Mouse (Mus musculus) bone marrow macrophage, adult 2 months (primary cell): ENCODE data around the gene Traf1. TPM values are rescaled to one million over a fixed set of nuclear protein-coding genes. Genes with fewer than 3 reads are reported as not detected.

Experiments used
- H3K27ac ChIP-seq: 2 replicates; pipeline ENCODE4 v1.5.1; 2012; ENCODE audit warnings: low read depth, low read length; ENCODE audit not compliant: insufficient read depth
- H3K4me1 ChIP-seq: 2 replicates; pipeline ENCODE4 v1.6.1; 2012; ENCODE audit warnings: low read length; ENCODE audit not compliant: control insufficient read depth, insufficient read depth
- H3K4me3 ChIP-seq: 2 replicates; pipeline ENCODE4 v1.5.1; 2012; ENCODE audit warnings: mild to moderate bottlenecking, low read length, moderate library complexity; ENCODE audit not compliant: insufficient read depth
- CTCF ChIP-seq: IDR thresholded peaks from 2 replicates; pipeline ENCODE4 v1.5.1; 2012; ENCODE audit warnings: low read depth, mild to moderate bottlenecking, low read length, moderate library complexity
- POLR2A ChIP-seq: IDR thresholded peaks from 2 replicates; pipeline ENCODE4 v1.6.1; 2012; ENCODE audit warnings: mild to moderate bottlenecking, low read depth, low read length, borderline replicate concordance
- polyA plus RNA-seq: library from polyadenylated mRNA; stranded (reverse); fragments of >200 nt; gene quantifications from 2 replicates; pipeline ENCODE4 v1.2.4, GENCODE M21; 2012; ENCODE audit not compliant: missing spikeins, insufficient read depth, insufficient read length

The Traf1 gene
- polyA plus RNA-seq, 1 experiment, result 28.0 TPM

- Histone ChIP-seq H3K4me1 (peaks cover 10% of the 10 kb centered on the region), H3K27ac (no peak overlapping the region), H3K4me3 (peak overlapping the region; percentile 48)
- TF ChIP-seq POLR2A (no peak), CTCF (no peak)
Measured at GRCm38 (mm10) chr2:34914069-34914822, 47.3 kb downstream of the Traf1 start.

- peak within 1 kb of the TSS; percentile 59 for H3K27ac ChIP-seq
- H3K4me1 ChIP-seq, result peaks cover 10% of the 10 kb centered on the region
- TF ChIP-seq CTCF (no peak), POLR2A (no peak)
- H3K4me3 ChIP-seq, result peak within 1 kb of the TSS; percentile 93
Measured at GRCm38 (mm10) chr2:34913218-34914068, 48.1 kb downstream of the Traf1 start, which contains the start of gene Phf19. Gene Phf19, minus strand, starts transcription at chr2:34914026.

- Histone ChIP-seq H3K4me3 (peak overlapping the region; percentile 93), H3K27ac (no peak overlapping the region), H3K4me1 (peaks cover 10% of the 10 kb centered on the region)
- no peak for TF ChIP-seq POLR2A
- TF ChIP-seq CTCF, result no peak
Measured at GRCm38 (mm10) chr2:34912613-34913012, 49.0 kb downstream of the Traf1 start.

GRCm38 (mm10) chr2:34911871-34912270 lies 49.7 kb downstream of the Traf1 start:
- TF ChIP-seq POLR2A (no peak), CTCF (no peak)
- no peak overlapping the region for H3K4me3 ChIP-seq
- H3K27ac ChIP-seq, result no peak overlapping the region
- peaks cover 15% of the 10 kb centered on the region for H3K4me1 ChIP-seq

- Histone ChIP-seq H3K27ac (no peak overlapping the region), H3K4me3 (no peak overlapping the region), H3K4me1 (peaks cover 20% of the 10 kb centered on the region)
- TF ChIP-seq POLR2A, result no peak
- no peak for TF ChIP-seq CTCF
Measured at GRCm38 (mm10) chr2:34909719-34910118, 51.9 kb downstream of the Traf1 start.

GRCm38 (mm10) chr2:34906861-34907604 lies 54.5 kb downstream of the Traf1 start:
- Histone ChIP-seq H3K27ac (peak overlapping the region; percentile 5; the same call in 1 of the 2 replicates), H3K4me1 (peaks cover 19% of the 10 kb centered on the region), H3K4me3 (no peak overlapping the region)
- TF ChIP-seq POLR2A (no peak), CTCF (no peak)

- TF ChIP-seq CTCF (no peak), POLR2A (no peak)
- 0 out of 2 replicates have a peak overlapping the region, but pooled peaks have one; percentile 3 for H3K27ac ChIP-seq
- no peak overlapping the region for H3K4me3 ChIP-seq
- H3K4me1 ChIP-seq, result peaks cover 17% of the 10 kb centered on the region
Measured at GRCm38 (mm10) chr2:34906426-34906825, 55.1 kb downstream of the Traf1 start.

GRCm38 (mm10) chr2:34904849-34905542 lies 56.6 kb downstream of the Traf1 start:
- H3K27ac ChIP-seq, result no peak overlapping the region
- no peak for TF ChIP-seq CTCF
- TF ChIP-seq POLR2A, result no peak
- peak overlapping the region; percentile 44 for H3K4me3 ChIP-seq
- H3K4me1 ChIP-seq, result peaks cover 17% of the 10 kb centered on the region

GRCm38 (mm10) chr2:34903652-34904405 lies 57.7 kb downstream of the Traf1 start:
- TF ChIP-seq POLR2A (no peak), CTCF (no peak)
- no peak overlapping the region for H3K4me3 ChIP-seq
- peaks cover 17% of the 10 kb centered on the region for H3K4me1 ChIP-seq
- H3K27ac ChIP-seq, result no peak overlapping the region
